Mouse (Mus musculus) common myeloid progenitor, adult 5-6 weeks (primary cell): ENCODE data around the gene Kdm1a. TPM values are rescaled to one million over a fixed set of nuclear protein-coding genes. Genes with fewer than 3 reads are reported as not detected.

Source experiments
- ATAC-seq: replicated peaks from 2 replicates; pipeline ENCODE4 v1.8.0; 2016; ENCODE audit warnings: low read depth, mild to moderate bottlenecking, moderate TSS enrichment, inconsistent platforms; ENCODE audit not compliant: poor library complexity, severe bottlenecking
- total RNA-seq: library from RNA; stranded (forward); fragments of 200-1000, 187-1606 nt; gene quantifications from 2 replicates; pipeline ENCODE4 v1.2.3, GENCODE M21; 2017

Kdm1a gene
- total RNA-seq, result 91.9 and 106 TPM in 2 replicates

DNA sequence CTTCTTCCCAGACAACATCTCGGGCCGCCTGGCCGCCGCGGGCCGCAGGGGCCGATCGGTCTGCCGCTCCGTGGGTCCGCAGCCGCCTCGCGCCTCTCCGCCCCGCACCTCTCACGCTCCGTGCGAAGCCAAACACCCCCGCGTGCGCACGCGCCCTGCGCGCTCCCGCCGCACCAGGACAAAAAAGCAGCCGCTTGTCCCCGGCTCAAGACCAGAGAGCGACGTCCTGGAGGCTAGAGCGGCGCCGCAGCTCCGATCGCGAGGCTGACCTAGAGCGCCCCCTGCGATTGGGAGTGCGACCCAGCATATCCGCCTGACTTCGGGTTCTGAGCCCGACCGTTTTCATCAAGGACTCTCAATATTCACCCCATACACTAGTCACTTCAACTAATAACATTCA is at the start of gene Kdm1a:
Gene Kdm1a, minus strand, starts transcription at position 156 of the 400 bp plus-strand sequence.
- ATAC-seq, result peak; percentile 96

DNA sequence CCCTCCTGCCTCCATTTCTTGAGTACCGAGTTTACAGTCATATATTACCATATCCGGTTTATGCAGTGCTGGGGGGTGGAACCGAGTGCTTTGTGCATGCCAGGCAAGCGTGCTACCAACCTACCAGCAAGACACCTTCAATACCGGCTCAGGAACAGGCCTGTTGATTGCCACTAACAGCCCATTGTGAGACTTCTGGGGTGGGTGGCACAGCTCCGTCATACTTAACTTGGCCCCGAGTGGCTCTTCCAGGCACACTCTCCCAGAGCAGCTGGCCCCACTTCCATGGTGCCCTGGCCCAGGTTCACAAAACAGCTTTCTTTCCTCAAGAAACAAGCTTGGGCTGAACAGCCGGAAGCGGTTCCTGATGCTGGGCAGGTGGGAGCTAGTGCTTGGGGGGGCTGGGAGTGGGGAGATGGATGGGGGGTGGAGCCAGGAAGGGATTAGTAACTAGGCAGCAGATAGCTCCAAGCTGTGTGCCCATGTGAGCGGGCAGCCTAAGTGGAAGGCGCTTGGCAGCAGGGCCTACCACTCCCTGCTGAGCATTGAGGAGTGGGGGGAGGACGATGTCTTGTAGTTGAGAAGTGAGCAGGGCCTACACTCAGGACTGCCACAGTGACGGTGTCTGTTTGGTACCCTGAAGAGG is 49.5 kb upstream of the Kdm1a start:
- no peak for ATAC-seq

DNA sequence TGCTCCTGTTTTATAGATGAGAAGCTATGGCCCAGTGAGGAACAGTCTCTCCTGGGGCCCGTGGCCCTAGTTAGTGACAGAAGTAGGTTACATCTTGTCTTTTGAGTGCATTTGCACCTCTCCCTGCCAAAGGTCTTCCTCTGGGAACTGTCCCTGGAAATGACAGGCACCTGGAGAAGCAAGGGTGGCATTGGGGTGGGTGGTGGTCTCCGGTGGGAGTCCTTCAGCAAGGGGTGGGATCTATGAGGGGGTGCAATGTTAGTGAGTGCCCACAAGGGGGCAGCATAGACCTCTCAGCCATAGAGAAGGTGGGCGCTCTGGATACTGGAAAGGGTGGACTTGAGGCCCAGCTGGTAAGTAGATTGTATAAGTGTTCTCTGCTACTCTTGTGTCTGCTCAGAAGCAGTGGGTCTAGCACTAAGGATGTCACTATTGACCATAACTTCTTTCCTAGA is 48.9 kb upstream of the Kdm1a start:
- ATAC-seq, result peak; percentile 31

DNA sequence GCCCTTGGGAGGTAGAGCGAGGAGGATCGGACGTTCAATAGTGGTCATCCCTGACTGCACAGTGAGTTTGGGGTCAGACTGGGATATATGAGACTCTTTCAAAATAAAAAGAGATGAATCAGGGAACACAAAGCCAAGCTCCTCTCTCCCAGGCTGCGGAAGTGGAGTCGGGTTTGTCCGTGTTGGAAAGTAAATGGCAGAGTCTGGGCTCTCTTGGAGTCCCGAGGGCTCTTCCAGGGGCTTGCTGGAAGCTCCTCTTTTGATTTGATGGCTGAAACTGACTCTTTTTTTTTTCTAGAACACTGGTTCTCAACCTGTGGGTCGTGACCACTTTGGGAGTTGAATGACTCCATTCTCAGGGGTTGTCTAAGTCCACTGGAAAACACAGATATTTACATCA is 47.7 kb upstream of the Kdm1a start:
- ATAC-seq, result no peak

DNA sequence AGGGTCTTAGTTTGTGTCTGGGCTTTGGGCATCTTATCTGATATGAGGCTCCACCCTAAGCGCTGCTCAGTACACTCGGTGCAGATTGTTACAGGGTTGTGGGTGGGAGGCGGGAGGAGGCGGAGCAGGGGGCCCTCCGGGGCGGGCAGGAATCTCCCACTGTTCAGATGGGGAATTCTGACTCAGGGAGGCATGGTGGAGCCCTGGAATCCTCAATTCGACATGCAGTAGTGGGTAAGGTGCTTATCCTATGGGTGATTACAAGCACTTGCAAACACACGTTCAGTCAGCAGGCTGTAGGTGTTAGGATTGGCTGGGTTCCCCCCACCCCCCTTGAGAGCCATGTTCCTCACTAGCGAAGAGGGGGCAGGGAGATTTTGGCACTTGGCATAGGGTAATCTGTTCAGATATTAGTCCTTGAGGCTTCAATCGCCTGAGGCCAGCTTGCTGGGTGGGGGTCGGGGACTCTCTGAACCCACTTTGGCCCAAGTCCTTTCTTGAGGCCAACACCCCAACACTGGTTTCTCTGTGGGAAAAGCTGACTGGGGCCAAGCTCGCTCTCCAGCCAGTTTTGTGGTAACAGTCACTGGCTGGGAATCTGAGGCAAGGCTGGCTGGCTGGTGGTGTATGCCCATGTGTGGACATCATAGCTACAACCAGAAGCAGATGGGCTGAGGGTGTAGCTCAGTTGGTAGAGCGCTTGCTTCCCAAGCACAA is 47.1 kb upstream of the Kdm1a start:
- no peak for ATAC-seq

DNA sequence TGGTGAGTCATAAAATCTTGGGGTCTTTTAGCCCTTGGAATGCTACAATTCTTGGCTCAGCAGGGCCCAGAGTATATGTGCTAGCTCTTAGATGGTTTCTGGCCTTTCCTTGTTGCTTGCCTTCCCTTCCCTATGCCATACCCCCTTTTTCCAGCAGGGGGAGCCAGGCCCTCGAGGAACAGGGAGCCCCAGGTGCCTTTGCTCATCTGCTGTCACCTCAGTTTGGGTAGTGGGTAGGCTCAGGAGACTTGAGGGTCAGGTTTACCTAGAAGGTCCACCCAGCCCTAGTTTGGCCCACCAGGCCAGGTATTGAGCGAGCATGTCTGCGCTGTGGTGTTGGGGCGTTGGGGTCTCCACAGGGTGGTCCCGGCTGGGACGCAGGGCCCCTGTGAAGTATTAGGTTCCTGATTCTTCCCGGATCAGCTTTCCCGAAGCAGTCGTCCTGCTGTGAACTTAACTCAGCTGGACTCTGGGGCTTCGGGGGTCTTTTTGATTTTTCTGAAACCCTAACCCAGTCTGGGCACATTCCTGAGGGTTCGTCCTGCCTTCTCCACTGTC is 46.5 kb upstream of the Kdm1a start:
- peak; percentile 55 for ATAC-seq

DNA sequence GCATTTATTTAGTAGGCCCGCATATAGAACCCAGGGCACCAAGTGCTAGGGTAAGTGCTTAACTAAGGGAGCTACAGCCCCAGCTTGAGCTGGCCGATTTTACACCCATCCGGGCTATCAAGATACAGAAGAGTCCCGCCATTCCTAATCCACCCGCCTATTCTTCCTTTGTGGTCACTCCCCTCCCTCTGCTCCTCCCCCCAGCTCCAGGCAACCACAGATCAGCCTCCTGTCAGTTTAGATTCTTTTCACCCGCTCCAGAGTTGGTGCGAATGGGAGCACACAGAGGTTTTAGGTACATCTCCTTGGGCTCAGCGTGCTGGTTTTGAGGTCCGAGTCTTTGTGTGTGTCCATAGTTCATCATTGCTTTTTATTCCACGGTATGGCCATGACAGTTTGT is 36.4 kb upstream of the Kdm1a start:
- ATAC-seq, result peak; percentile 81

DNA sequence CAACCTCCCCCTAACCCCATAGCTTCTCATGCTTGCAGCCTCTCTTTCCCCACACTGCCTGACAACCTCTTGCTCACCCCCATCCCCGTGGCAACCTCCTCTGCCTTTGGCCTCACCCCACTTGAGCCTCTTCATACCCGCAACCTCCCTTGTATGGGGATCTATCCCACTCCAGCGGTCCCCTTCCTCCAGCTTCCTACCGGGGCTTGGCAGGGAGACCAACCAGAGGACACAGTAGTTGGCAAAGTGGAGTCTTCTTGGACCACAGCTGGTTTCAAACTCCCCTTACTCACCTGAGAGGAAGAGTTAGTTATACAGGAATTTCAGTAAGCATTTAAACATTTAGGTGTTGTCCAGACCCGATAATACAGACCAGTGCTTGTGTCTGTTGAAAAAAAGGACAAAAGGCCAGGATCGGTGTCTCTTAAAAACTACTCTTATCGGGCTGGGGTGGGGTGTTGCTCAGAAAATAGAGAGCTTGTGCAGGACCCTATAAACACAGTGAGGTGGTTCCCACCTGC is 35.8 kb upstream of the Kdm1a start:
- ATAC-seq, result no peak

DNA sequence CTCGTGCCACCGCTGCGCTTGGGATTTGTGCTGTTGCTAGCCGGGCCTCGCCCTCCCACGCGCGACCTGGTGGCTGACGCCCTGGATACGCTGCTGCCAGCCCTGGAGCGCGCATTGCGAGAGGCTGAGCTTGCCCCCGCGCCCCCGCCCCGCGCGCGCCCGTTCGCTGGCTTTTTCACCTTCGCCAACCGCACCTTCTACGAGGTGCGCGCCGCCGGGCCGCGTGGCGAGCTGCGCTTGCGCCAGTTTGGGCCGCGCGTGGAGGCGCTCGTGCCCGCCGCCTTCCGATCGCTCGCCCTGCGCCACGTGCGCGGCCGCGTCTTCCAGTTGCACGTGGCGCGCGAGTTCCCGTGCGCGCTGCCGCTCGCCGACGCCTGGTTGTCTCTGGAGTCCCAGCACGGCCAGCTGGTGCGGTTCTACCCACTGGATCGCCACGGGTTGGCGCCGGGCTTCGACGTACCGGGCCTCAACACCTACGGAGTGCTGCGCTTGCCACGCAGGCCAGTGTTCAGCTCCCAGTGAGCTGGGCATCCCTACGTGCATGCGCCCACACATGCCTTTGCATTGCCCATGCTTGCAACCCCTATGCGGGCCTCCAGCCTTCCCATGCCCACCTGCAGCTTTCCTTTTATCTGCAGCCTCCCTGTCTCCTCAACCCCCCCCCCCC is 35.2 kb upstream of the Kdm1a start:
- ATAC-seq, result 0 out of 2 replicates have a peak, but pooled peaks have one; percentile 15

DNA sequence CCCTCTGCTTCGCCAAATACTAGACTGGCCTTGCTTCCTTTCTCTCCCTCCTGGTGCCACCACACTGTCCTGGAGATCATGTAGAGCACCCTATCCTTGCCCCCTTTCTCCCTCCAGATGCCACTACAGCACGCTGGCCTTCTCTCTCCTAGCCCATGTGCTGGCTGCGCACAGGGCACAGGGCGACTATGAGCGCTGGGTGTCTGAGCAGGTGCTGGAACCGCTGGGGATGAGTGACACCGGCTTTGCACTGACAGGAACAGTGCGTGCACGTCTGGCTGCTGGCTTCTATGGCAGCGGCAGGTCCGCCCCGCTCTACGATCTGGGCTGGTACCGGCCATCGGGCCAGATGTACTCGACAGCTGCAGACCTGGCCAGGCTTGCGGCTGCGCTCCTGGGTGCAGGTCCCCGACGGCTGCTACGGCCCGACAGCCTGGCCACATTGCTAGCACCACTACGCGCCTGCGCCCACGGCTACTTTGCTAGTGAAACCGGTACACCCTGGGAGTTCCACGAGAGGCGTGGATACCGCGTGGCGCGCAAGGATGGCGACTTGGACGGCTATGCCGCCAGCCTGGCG is 34.5 kb upstream of the Kdm1a start:
- ATAC-seq, result no peak

DNA sequence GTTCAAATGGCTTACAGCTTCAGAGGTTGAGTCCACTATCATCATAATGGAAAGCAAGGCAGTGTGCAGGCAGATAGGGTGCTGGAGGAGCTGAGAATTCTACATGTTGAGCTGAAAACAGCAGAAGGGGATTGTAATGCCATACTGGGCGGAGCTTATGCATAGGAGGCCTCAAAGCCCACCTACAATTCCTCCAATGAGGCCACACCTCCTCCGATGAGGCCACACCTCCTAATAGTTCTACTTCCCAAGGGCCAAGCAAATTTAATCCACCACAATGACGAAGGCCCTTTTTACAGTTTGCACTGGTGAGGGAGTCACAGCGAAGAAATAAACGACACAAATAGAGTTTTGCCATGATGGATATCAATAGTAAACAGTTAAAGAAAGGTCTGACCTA is 34.0 kb upstream of the Kdm1a start:
- no peak for ATAC-seq

DNA sequence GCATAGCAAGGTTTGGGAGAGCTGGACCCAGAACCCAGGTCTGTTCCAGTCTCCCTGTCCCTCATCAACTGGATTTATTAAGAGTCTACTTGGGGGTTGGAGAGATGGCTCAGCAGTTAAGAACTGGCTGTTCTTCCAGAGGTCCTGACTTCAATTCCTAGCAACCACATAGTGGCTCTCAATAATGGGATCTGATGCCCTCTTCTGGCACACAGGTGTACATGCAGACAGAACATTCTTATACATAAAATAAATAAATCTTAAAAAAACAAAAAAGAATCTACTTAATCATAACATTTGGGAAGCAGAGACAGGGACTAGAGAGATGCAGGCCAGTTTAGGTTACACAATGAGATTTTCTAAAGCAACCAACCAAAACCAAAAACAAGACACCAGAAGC is 33.5 kb upstream of the Kdm1a start:
- ATAC-seq, result no peak

DNA sequence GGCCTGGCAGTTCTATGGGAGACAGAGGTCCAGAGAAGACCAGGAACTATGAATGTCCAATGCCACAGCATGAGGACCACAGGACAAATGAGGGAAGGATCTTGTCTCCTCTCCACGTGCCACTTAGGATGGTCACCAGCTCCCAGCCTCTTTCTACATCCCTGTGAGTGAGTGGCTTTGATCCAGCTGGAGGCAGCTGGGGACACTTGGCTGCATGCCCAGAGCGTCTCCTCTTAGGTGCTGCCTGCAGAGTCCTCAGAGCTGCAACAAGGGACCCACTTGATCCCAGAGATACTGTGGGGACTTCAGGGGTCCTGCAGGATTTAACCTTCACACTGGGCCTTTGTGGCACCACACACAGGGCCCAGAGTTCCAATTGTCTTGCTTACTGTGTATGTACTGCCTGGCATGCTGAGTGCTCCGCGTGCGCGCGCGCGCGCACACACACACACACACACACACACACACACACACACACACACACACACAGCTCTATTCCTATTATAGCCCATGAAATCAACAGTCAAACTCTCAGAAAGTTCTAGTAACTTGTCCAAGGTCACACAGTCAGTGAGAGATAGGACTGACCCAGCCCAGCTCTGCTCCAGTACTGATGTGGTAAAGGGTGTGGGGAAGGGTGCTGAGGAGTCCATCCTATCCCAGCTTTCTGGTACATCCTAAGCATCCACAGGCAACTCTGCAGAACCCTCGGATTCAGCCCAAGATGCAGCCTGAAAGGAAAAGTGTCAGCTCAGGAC is 28.9 kb upstream of the Kdm1a start:
- no peak for ATAC-seq

DNA sequence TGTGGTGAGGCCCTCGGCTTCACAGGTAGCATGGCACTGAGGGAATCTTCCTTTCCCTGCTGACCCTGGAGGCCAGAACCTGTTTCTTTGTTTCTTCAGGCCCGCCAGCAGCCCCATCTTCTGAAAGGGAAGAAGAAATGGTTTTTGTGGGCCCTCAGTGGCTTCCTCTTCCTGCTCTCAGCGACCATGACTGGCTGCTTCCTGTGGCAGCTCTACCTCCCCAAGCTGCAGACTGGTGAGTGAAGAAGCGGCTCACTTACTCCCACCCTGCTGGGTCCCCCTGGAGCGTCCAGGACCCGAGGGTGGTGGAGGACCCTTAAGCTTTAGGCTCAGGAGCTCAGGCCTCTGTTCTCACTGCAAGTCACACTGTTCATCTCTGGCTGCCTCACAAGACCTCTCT is 24.1 kb upstream of the Kdm1a start:
- peak; percentile 90 for ATAC-seq

DNA sequence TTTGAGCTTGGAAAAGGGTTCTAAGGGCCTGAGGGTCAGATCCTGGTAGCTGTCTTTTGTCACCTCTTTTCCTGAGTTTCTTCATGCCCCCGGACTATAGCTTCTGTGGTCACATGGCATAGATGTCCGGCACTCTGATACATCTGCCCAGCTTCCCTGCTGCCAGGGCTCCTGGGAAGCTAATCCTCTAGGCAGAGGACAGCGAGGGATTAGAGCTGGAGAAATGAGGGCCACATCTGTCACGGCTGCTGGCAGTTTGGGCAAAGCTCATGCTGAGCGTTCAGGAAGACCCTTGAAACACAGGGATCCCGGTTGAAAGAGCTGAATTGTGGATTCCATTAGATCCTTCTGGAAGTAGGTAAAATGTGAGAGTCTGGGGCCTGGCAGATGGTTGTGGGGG is 19.9 kb upstream of the Kdm1a start, which contains the start of gene Lactbl1:
Gene Lactbl1, plus strand, starts transcription at position 234 of the 400 bp plus-strand sequence.
- ATAC-seq, result no peak

DNA sequence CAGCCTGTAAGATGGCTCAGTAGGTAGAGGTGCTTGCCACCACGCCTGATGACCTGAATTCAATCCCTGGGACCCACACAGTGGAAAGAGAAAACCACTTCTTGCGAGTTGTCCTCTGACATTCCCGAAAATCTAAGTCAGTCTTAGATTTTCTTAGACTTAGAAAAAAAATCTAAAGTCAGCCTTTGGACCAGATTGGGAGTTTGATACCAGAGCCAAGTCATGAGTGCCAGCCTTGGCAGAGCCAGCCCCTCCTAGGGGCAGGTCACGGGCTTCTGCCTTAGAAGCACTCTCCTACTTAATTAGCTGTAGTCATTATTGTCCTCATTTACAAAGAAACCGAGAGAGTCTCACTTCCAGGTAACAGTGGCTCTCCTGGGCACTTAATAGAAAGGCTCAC is 19.4 kb upstream of the Kdm1a start:
- ATAC-seq, result no peak

DNA sequence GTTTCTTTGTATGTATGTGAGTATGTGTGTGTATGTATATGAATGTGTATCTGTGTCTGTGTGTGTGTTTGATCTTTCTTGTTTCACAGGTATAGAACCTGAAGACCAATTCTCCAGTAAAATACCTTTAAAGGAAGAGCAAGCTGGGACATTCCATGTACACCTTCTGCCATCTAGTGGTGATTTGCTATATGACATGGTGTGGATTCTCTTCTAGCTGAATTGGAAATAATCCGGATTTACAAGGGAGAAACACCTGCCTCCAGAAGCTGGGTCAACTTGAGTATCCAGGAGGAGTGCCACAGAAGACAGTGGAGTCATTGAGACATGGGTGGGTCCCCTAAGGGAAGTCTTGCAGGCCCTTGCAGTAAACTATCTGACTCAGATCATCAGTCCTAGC is 18.8 kb upstream of the Kdm1a start:
- ATAC-seq, result peak; percentile 68; the same call in 1 of the 2 replicates

DNA sequence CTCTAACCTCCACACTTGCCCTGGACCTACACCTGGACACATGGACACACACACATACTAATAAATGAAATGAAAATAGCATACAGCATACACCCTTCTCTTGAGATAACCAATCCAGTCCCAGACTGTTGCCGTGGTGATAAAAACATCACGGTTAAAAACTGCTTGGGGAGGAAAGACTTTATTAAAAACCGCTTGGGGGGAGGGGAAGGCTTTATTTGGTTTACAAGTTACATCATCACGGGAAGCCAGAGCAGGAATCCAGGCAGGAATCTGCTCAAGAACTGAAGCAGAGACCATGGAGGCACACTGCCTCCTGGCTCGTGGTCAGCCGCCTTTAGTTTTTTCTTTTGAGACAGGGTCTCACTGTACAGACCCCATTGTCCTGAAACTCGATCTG is 11.1 kb upstream of the Kdm1a start:
- ATAC-seq, result no peak

DNA sequence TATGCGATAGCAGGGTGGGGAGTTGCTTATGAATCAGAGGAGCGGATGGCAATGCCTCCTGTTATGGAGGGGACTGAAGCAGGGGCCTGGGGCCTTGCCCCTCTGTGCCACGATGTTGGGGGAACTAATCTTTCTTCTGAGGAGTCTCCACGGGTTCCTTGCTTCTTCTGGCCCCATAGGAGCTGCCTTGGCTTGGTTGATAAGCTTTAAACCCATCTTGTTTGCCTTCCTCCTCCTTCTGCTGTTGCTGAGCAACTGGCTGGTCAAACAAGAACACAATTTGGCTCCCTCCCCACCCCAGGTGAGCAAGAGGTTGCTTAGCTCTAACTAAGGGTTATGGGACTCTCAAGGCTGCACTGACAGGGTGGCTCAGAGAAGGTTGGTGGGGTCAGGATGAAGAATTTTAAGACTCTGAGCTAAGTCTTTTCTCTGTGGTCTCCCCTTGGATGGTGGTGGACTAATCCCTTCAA is 7.9 kb upstream of the Kdm1a start, which contains the start of gene Tex46:
Gene Tex46, plus strand, starts transcription at position 51 of the 470 bp plus-strand sequence.
- no peak for ATAC-seq
